Comparison of ENCODE assay signal across 8 mouse cellular contexts in genomic region chr4:46038892-46039751, GRCm38 (mm10). TPM values are rescaled to one million over a fixed set of nuclear protein-coding genes. Genes with fewer than 3 reads are reported as not detected.
DNase-seq lines count a peak whose midpoint lies in the region; ATAC-seq and TF ChIP-seq lines count a peak whose summit lies in the region.

TSS of gene Tmod1 (plus strand) at chr4:46038935.

- ATAC-seq in heart, embryonic 11.5 days (replicated peaks; ENCODE audit: insufficient number of reproducible peaks, low FRiP score, low TSS enrichment), result peak; percentile 64
- ATAC-seq in kidney, embryonic 14.5 days (ENCODE audit: low FRiP score, low TSS enrichment), result peak; percentile 56; the same call in 1 of the 2 replicates
- peak; percentile 54; the same call in 1 of the 2 replicates for ATAC-seq in midbrain, embryonic 15.5 days (replicated peaks)

- peak within 1 kb of the TSS; percentile 79 for H3K4me2 ChIP-seq in heart, embryonic 11.5 days
- H3K4me2 ChIP-seq in kidney, embryonic 14.5 days (replicated peaks; ENCODE audit: low read depth, low read length), result peak within 1 kb of the TSS; percentile 98
- H3K4me2 ChIP-seq in midbrain, embryonic 15.5 days, result peak within 1 kb of the TSS; percentile 97

- DNase-seq in B cell, adult 2 months, result peak; percentile 31 to 47
- DNase-seq in adrenal gland, postnatal 4 days (ENCODE audit: low spot score in 2 of 2), result peak; percentile 22 to 27
- peak; percentile 93 for DNase-seq in liver
- DNase-seq in spleen, postnatal 4 days (ENCODE audit: low spot score in 2 of 2), result peak; percentile 84 to 92

- no peak for TF ChIP-seq CTCF in embryonic fibroblast, embryonic 13.5 days (IDR thresholded peaks at IDR 0.05; ENCODE audit: borderline replicate concordance, insufficient read depth, low read length)

- H3K36me3 ChIP-seq in heart, embryonic 11.5 days (ENCODE audit: control insufficient read depth, insufficient read depth, low read length), result no peaks in the 10 kb centered on the region
- no peaks in the 10 kb centered on the region for H3K36me3 ChIP-seq in kidney, embryonic 14.5 days (ENCODE audit: control insufficient read depth, insufficient read depth, low read length)
- no peaks in the 10 kb centered on the region for H3K36me3 ChIP-seq in midbrain, embryonic 15.5 days (replicated peaks)

- H3K4me3 ChIP-seq in embryonic fibroblast, embryonic 13.5 days (ENCODE audit: insufficient read depth, low read length), result peak within 1 kb of the TSS; percentile 51
- peak within 1 kb of the TSS; percentile 85 for H3K4me3 ChIP-seq in heart, embryonic 11.5 days (ENCODE audit: low read depth, low read length)
- peak within 1 kb of the TSS; percentile 67 for H3K4me3 ChIP-seq in kidney, embryonic 14.5 days (ENCODE audit: low read length)
- H3K4me3 ChIP-seq in midbrain, embryonic 15.5 days, result peak within 1 kb of the TSS; percentile 56

- peaks cover 6% of the 10 kb centered on the region; the same call in 1 of the 2 replicates for H3K4me1 ChIP-seq in embryonic fibroblast, embryonic 13.5 days (ENCODE audit: control insufficient read depth, insufficient read depth, low read length)
- peaks cover 49% of the 10 kb centered on the region for H3K4me1 ChIP-seq in heart, embryonic 11.5 days (ENCODE audit: control insufficient read depth, insufficient read depth, low read length)
- peaks cover 14% of the 10 kb centered on the region; the same call in 1 of the 2 replicates for H3K4me1 ChIP-seq in kidney, embryonic 14.5 days (ENCODE audit: control insufficient read depth, insufficient read depth, low read length)
- H3K4me1 ChIP-seq in midbrain, embryonic 15.5 days, result peaks cover 15% of the 10 kb centered on the region

- H3K27me3 ChIP-seq in heart, embryonic 11.5 days (ENCODE audit: control insufficient read depth, insufficient read depth, low read length), result peaks cover 20% of the 10 kb centered on the region; the same call in 1 of the 2 replicates
- peaks cover 35% of the 10 kb centered on the region for H3K27me3 ChIP-seq in kidney, embryonic 14.5 days (ENCODE audit: control insufficient read depth, insufficient read depth, low read length)
- peaks cover 37% of the 10 kb centered on the region for H3K27me3 ChIP-seq in midbrain, embryonic 15.5 days (replicated peaks)

- peak within 1 kb of the TSS; percentile 82 for H3K9ac ChIP-seq in heart, embryonic 11.5 days (ENCODE audit: low read depth, low read length)
- H3K9ac ChIP-seq in kidney, embryonic 14.5 days (ENCODE audit: low read depth, low read length), result peak within 1 kb of the TSS; percentile 52
- peak within 1 kb of the TSS; percentile 50 for H3K9ac ChIP-seq in midbrain, embryonic 15.5 days

- WGBS in heart, embryonic 11.5 days (ENCODE audit: insufficient replicate concordance), result under 1% methylated on average over 69 of the region's 72 CpGs
- under 1% methylated on average over 50 of the region's 72 CpGs for WGBS in kidney, embryonic 14.5 days
- under 1% methylated on average over 69 of the region's 72 CpGs for WGBS in midbrain, embryonic 15.5 days

- H3K27ac ChIP-seq in embryonic fibroblast, embryonic 13.5 days (ENCODE audit: insufficient read depth, low read length), result no peak within 1 kb of the TSS
- H3K27ac ChIP-seq in heart, embryonic 11.5 days (ENCODE audit: low read depth, low read length), result peak within 1 kb of the TSS; percentile 100
- no peak within 1 kb of the TSS for H3K27ac ChIP-seq in kidney, embryonic 14.5 days (ENCODE audit: low read depth, low read length)
- H3K27ac ChIP-seq in midbrain, embryonic 15.5 days, result no peak within 1 kb of the TSS

- H3K9me3 ChIP-seq in heart, embryonic 11.5 days (replicated peaks; ENCODE audit: control insufficient read depth, low read length), result no peaks in the 10 kb centered on the region
- no peaks in the 10 kb centered on the region for H3K9me3 ChIP-seq in kidney, embryonic 14.5 days (ENCODE audit: control insufficient read depth, low read length)
- no peaks in the 10 kb centered on the region for H3K9me3 ChIP-seq in midbrain, embryonic 15.5 days

- TF ChIP-seq POLR2A in embryonic fibroblast, embryonic 13.5 days (IDR thresholded peaks at IDR 0.05; ENCODE audit: low read depth, low read length), result no peak

RNA-seq across cellular contexts. Expression of gene Tmod1, which starts in this region (rescaled TPM):
- total RNA-seq in adrenal gland, postnatal 4 days (2021), result 10 to 100 TPM; 10.4 to 10.6 TPM
- 0.15 and 0.56 TPM in 2 replicates for polyA plus RNA-seq in embryonic fibroblast, embryonic 13.5 days (2011; ENCODE audit: insufficient read length, low read depth, missing spikeins)
- polyA plus RNA-seq in heart, embryonic 11.5 days (2014; fragmentation: Nextera tagmentation; extraction: Ambion mirVana), result 203 and 215 TPM in 2 replicates
- 5.2 and 5.3 TPM in 2 replicates for polyA plus RNA-seq in kidney, embryonic 14.5 days (2014; fragmentation: Nextera tagmentation; extraction: Ambion mirVana)
- polyA plus RNA-seq in midbrain, embryonic 15.5 days (2015; fragmentation: Nextera tagmentation; extraction: Ambion mirVana), result 0.65 and 0.83 TPM in 2 replicates

Comparison
In these comparisons a context has a peak if more than half of its experiments do, and no peak if none do; other contexts are left out.
1. RNA of gene Tmod1 (polyA plus RNA-seq): 203 to 215 TPM in heart, embryonic 11.5 days; 5.2 to 5.3 TPM in kidney, embryonic 14.5 days, 0.65 to 0.83 TPM in midbrain, embryonic 15.5 days and 0.15 to 0.56 TPM in embryonic fibroblast, embryonic 13.5 days; every median in the first group is over 10 times any median in the second.
2. Peak in ATAC-seq, H3K4me3 ChIP-seq, H3K9ac ChIP-seq and H3K4me2 ChIP-seq in midbrain, embryonic 15.5 days; RNA of the gene not detected or under 1 TPM.
3. DNase-seq: peak in every context shown above with its lines; median percentile 93 in liver; 88 in spleen, postnatal 4 days; 39 in B cell, adult 2 months; 24 in adrenal gland, postnatal 4 days.
4. Peak in every context shown above with its lines, with median percentiles within 50 percentile points of each other: H3K4me3 ChIP-seq, ATAC-seq, H3K4me2 ChIP-seq and H3K9ac ChIP-seq.